14 mouse cellular contexts compared by ENCODE assay signal in the genomic region with DNA sequence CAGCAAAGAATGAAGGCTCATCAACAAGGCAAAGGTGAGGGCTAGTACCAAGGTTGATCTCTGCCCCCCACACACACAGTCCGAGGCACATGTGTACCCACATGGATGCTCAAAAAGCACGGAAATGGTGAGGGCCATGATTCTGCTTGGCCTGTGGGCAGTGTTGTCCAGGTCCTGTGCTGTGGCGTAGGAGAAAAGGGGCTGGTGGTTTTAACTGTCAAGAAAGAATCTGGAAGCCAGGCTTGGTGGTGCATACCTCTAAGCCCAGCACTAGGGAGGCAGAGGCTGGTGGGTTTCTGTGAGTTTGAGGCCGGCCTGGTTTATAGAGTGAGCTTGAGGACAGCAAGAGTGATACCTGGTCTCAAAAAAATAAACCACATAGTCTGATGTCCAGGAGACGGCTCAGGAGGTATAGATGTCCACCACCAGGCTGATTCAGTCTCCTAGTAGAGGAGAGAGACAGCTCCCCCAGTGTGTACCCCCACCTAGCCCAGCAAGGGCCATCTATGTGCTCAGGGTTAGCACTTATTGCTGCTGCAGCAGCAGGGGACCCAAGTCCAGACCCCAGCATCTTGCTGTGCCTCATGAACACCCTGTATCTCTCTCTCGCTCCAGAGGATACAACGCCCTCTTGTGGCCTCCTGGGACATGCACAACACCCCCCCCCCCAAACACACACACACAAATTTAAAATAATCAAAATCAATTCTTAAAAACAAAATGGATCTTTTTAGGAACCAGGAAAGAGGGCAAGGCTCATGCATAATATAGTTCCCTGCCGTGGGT. TPM values are rescaled to one million over a fixed set of nuclear protein-coding genes. Genes with fewer than 3 reads are reported as not detected.
DNase-seq lines count a peak whose midpoint lies in the region; ATAC-seq and TF ChIP-seq lines count a peak whose summit lies in the region.
"Had no signal": no experiment of that assay in that cellular context is flagged by ENCODE, and none has a peak within 500 bp of the region (broad histone marks: within the 10 kb centered on the region; RNA-seq: fewer than 3 reads in every experiment).

No protein-coding gene starts in this region.

- H3K27ac ChIP-seq in left cerebral cortex, adult 2 months: no peak overlapping the region
- H3K27ac ChIP-seq: kidney, embryonic 15.5 days had no signal

- peak; percentile 37 for DNase-seq in cerebellum, adult 9-11 months
- DNase-seq in left cerebral cortex, adult 2 months (ENCODE audit: extremely low spot score in 1 of 2, low spot score in 2 of 2): no peak
- DNase-seq in left cerebral cortex, adult 8-10 months (ENCODE audit: low spot score in 2 of 2): no peak
- DNase-seq in 416B (ENCODE audit: low read depth): peak; percentile 24
- DNase-seq in NIH3T3 (ENCODE audit: low read depth): peak; percentile 31
- DNase-seq in urinary bladder, adult 2 months (ENCODE audit: low spot score): no peak
- DNase-seq: adrenal gland, adult 8-10 months; layer of hippocampus, adult 9-11 months; lung, adult 18-20 months had no signal

- H3K4me3 ChIP-seq in left cerebral cortex, adult 2 months: no peak overlapping the region
- H3K4me3 ChIP-seq: kidney, embryonic 15.5 days; myocyte had no signal

- no peak for ATAC-seq in cerebellum, adult (ENCODE audit: insufficient number of reproducible peaks, low FRiP score, low TSS enrichment)
- ATAC-seq in erythroblast, adult 5-6 weeks (replicated peaks; ENCODE audit: low FRiP score, poor library complexity, severe bottlenecking): no peak
- ATAC-seq: hindbrain, embryonic 16.5 days had no signal

- intact Hi-C loops in left cerebral cortex, adult 2 months (cut with DNase I): no loop called here

- peak; percentile 49 for TF ChIP-seq CTCF in left cerebral cortex, adult 2 months (IDR thresholded peaks at IDR 0.05)

RNA-seq across cellular contexts. Expression of a gene that starts 3.8 kb away (rescaled TPM):
- total RNA-seq in left cerebral cortex, adult 2 months (2021): 10 to 100 TPM; 75.0 to 87.0 TPM
- 10 to 100 TPM; 59.4 to 75.0 (median 64.0) TPM for total RNA-seq in left cerebral cortex, adult 8-10 months (2022)
- polyA plus RNA-seq in urinary bladder, adult 2 months (2012; rRNA removed): 56.7 and 67.3 TPM in 2 replicates
- 7.7 and 15.0 TPM in 2 replicates for total RNA-seq in erythroblast, adult 5-6 weeks (2015; ENCODE audit: low replicate concordance)
- total RNA-seq in erythroblast, adult 5-6 weeks (2017; ENCODE audit: low replicate concordance): 5.7 and 7.9 TPM in 2 replicates

RNA-seq across cellular contexts. Expression of a gene that starts 8.0 kb away (rescaled TPM):
- 10 to 100 TPM; 49.2 to 57.1 TPM for total RNA-seq in left cerebral cortex, adult 2 months (2021)
- 10 to 100 TPM; 50.0 to 56.8 (median 53.3) TPM for total RNA-seq in left cerebral cortex, adult 8-10 months (2022)
- polyA plus RNA-seq in urinary bladder, adult 2 months (2012; rRNA removed): 38.5 and 45.3 TPM in 2 replicates
- total RNA-seq in erythroblast, adult 5-6 weeks (2015; ENCODE audit: low replicate concordance): 1.9 and 20.9 TPM in 2 replicates
- total RNA-seq in erythroblast, adult 5-6 weeks (2017; ENCODE audit: low replicate concordance): 6.0 and 12.1 TPM in 2 replicates

RNA-seq across cellular contexts. Expression of a gene that starts 9.3 kb away (rescaled TPM):
- total RNA-seq in left cerebral cortex, adult 2 months (2021): 100 to 1,000 TPM; 302 to 335 TPM
- 100 to 1,000 TPM; 255 to 290 (median 264) TPM for total RNA-seq in left cerebral cortex, adult 8-10 months (2022)
- 43.8 and 49.5 TPM in 2 replicates for polyA plus RNA-seq in urinary bladder, adult 2 months (2012; rRNA removed)
- total RNA-seq in erythroblast, adult 5-6 weeks (2015; ENCODE audit: low replicate concordance): 0.58 and 0.63 TPM in 2 replicates
- 2.2 and 3.5 TPM in 2 replicates for total RNA-seq in erythroblast, adult 5-6 weeks (2017; ENCODE audit: low replicate concordance)

RNA-seq across cellular contexts. Expression of a gene that starts 13.0 kb away (rescaled TPM):
- 10 to 100 TPM; 62.5 to 64.0 TPM for total RNA-seq in left cerebral cortex, adult 2 months (2021)
- 10 to 100 TPM; 51.0 to 61.5 (median 60.0) TPM for total RNA-seq in left cerebral cortex, adult 8-10 months (2022)
- polyA plus RNA-seq in urinary bladder, adult 2 months (2012; rRNA removed): 22.1 and 23.9 TPM in 2 replicates
- 0.21 TPM in 1 of 2 replicates, not detected in the other for total RNA-seq in erythroblast, adult 5-6 weeks (2015; ENCODE audit: low replicate concordance)
- total RNA-seq in erythroblast, adult 5-6 weeks (2017; ENCODE audit: low replicate concordance): 0.14 TPM in 1 of 2 replicates, not detected in the other

RNA-seq across cellular contexts. Expression of a gene that starts 15.1 kb away (rescaled TPM):
- 10 to 100 TPM; 33.0 to 37.4 TPM for total RNA-seq in left cerebral cortex, adult 2 months (2021)
- 10 to 100 TPM; 28.0 to 37.8 (median 31.0) TPM for total RNA-seq in left cerebral cortex, adult 8-10 months (2022)
- 21.9 and 25.5 TPM in 2 replicates for polyA plus RNA-seq in urinary bladder, adult 2 months (2012; rRNA removed)
- 0.58 and 3.1 TPM in 2 replicates for total RNA-seq in erythroblast, adult 5-6 weeks (2015; ENCODE audit: low replicate concordance)
- total RNA-seq in erythroblast, adult 5-6 weeks (2017; ENCODE audit: low replicate concordance): 1.7 and 3.9 TPM in 2 replicates

Comparison
In these comparisons a context has a peak if more than half of its experiments do, and no peak if none do; other contexts are left out.
1. DNase-seq: peak in cerebellum, adult 9-11 months (single experiment), 416B (single experiment) and NIH3T3 (single experiment); none in left cerebral cortex, adult 2 months (0 of 2), left cerebral cortex, adult 8-10 months (0 of 2) and urinary bladder, adult 2 months (single experiment).
2. RNA of a gene that starts 9.3 kb away (total RNA-seq): 302 to 335 TPM in left cerebral cortex, adult 2 months and 255 to 290 TPM in left cerebral cortex, adult 8-10 months; 0.58 to 3.5 TPM in erythroblast, adult 5-6 weeks; every median in the first group is over 10 times any median in the second.